In the genomic region with DNA sequence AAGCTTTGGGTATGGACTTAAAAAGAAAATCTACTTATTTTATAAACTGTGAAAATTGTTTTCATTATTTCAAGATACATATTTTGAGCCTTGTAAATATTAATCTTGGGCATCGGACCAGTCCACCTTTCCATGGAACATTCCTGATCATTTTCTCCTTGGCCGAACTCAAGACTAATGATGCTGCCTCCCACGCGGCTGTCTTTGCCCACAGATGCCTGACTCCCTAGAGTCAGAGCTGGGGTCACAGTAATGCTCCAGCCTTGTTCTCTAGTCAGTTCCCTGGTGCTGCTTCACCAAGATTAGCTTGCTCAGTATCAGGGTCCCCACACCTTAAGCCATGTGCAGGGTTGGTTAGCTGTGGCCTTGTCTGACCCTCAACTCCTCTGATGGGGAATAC, we compare ENCODE assay signal across 24 mouse cellular contexts.
"Had no signal": no experiment of that assay in that cellular context is flagged by ENCODE, and none has a peak within 500 bp of the region (broad histone marks: within the 10 kb centered on the region; RNA-seq: fewer than 3 reads in every experiment).

No protein-coding gene starts in this region.

- H3K9ac ChIP-seq: heart, embryonic 12.5 days; hindbrain, embryonic 12.5 days; hindbrain, embryonic 14.5 days; intestine, embryonic 15.5 days; limb, embryonic 12.5 days; liver, embryonic 13.5 days; liver, embryonic 15.5 days had no signal

- ATAC-seq: hindbrain, embryonic 16.5 days; inflammation-experienced regulatory T-cells, adult 6 months; intestine, embryonic 15.5 days; intestine, postnatal 0 days had no signal

- H3K4me3 ChIP-seq: gastrocnemius, adult 2 months; heart, adult 2 months; heart, embryonic 10.5 days; heart, embryonic 12.5 days; hindbrain, embryonic 10.5 days; hindbrain, embryonic 12.5 days; intestine, embryonic 15.5 days; layer of hippocampus, adult 2 months; left cerebral cortex, adult 2 months; limb, embryonic 10.5 days; limb, embryonic 12.5 days; liver, embryonic 13.5 days; liver, embryonic 15.5 days had no signal

- H3K4me1 ChIP-seq: hindbrain, embryonic 12.5 days had no signal

- H3K9me3 ChIP-seq: heart, embryonic 10.5 days; heart, embryonic 12.5 days; hindbrain, embryonic 10.5 days; hindbrain, embryonic 12.5 days; intestine, embryonic 15.5 days; limb, embryonic 10.5 days; limb, embryonic 12.5 days; liver, embryonic 13.5 days; liver, embryonic 15.5 days had no signal

- H3K36me3 ChIP-seq: heart, embryonic 12.5 days; hindbrain, embryonic 12.5 days; intestine, embryonic 15.5 days; limb, embryonic 10.5 days had no signal

- H3K27ac ChIP-seq: gastrocnemius, adult 2 months; heart, adult 2 months; heart, embryonic 10.5 days; hindbrain, embryonic 10.5 days; hindbrain, embryonic 12.5 days; hindbrain, embryonic 14.5 days; intestine, embryonic 15.5 days; layer of hippocampus, adult 2 months; left cerebral cortex, adult 2 months; limb, embryonic 10.5 days; limb, embryonic 12.5 days; liver, embryonic 13.5 days; liver, embryonic 15.5 days had no signal

- H3K4me2 ChIP-seq: heart, embryonic 12.5 days; hindbrain, embryonic 12.5 days; hindbrain, embryonic 14.5 days; intestine, embryonic 15.5 days; limb, embryonic 12.5 days; liver, embryonic 13.5 days; liver, embryonic 15.5 days had no signal

- H3K27me3 ChIP-seq: hindbrain, embryonic 12.5 days; intestine, embryonic 15.5 days; limb, embryonic 12.5 days; liver, embryonic 13.5 days; liver, embryonic 15.5 days had no signal

- DNase-seq: gastrocnemius, adult 2 months; gastrocnemius, postnatal 10 days; gastrocnemius, postnatal 25 days; heart, adult 2 months; heart, postnatal 10 days; heart, postnatal 4 days; kidney, adult 2 months; kidney, adult 9 months; kidney, postnatal 25 days; liver, embryonic 13.5 days had no signal
